Mouse (Mus musculus) C2C12 (cell line): ENCODE results near the gene Vmn2r84.

Experiments
- CTCF ChIP-seq: IDR thresholded peaks from one replicate; pipeline ENCODE4 v1.5.1; 2011; ENCODE audit not compliant: control insufficient read depth, insufficient read depth, insufficient read length
- MYOD1 ChIP-seq: IDR thresholded peaks from one replicate; pipeline ENCODE4 v1.6.1; 2011; ENCODE audit warnings: low read depth; ENCODE audit not compliant: control insufficient read depth, insufficient read length

GRCm38 (mm10) chr10:130371644-130372043 lies 22.5 kb downstream of the Vmn2r84 start:
- TF ChIP-seq MYOD1 (no peak), CTCF (no peak)
